Mouse (Mus musculus): ENCODE measurements around the gene Fmod.

DNA sequence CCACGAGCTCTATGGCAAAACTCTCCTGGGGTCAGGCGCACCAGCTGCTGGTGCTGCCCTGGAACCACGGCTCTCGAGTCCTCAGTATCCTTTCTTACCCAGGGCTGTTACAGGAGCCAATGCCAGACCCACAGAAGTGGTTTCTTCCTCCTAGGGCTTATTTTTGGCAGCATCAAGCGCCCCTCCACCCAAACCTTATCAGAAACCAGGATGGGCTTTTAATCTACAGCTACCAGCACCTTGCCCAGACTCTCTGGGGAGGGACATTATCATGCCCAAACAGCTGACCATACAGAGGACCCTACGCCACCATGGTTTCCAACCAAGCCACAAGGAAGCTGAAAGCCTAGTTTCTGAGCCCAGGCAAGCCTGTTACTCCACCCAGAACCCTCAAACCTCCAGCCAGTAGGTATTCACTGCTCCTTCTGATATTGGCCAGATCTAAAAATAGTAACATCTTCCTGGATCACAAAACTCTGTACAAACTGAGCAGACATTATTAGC, 36.1 kb downstream of the Fmod start:
- no peak for TF ChIP-seq CTCF (IDR thresholded peaks at IDR 0.05; ENCODE audit: control insufficient read depth, insufficient read depth, insufficient replicate concordance, low read depth, low read length)
- TF ChIP-seq POLR2A (IDR thresholded peaks at IDR 0.05; ENCODE audit: control insufficient read depth, low read depth, low read length), result no peak
